Mouse (Mus musculus) layer of hippocampus, postnatal 10 days (tissue): Measurements from ENCODE around the gene En2. TPM values are rescaled to one million over a fixed set of nuclear protein-coding genes. Genes with fewer than 3 reads are reported as not detected.

Source experiments
- DNase-seq, 2 experiments: peaks; one replicate each; pipeline ENCODE4 v3.0.0; 2021; ENCODE audit warnings: low spot score in 2 of 2
- long read RNA-seq: library from polyadenylated mRNA; stranded (forward); transcript quantifications from one replicate; pipeline ENCODE4 v2.0.0, GENCODE M21; 2023
- total RNA-seq, 2 experiments: library from RNA; stranded (reverse); gene quantifications; 2 replicates each; pipeline ENCODE4 v1.2.3; 2021

Gene En2
- under 1 TPM; 0.11 to 0.14 TPM for total RNA-seq
- long read RNA-seq, result 0 reads

GRCm38 (mm10) chr5:28165358-28166255, at the start of gene En2:
Gene En2, plus strand, starts transcription at chr5:28165694.
- DNase-seq, result peak; percentile 41 to 50

GRCm38 (mm10) chr5:28117251-28117880, 48.1 kb upstream of the En2 start:
- DNase-seq, result no peak

- DNase-seq, result no peak
Observed at GRCm38 (mm10) chr5:28117882-28118530, 47.5 kb upstream of the En2 start.

- no peak for DNase-seq
Observed at GRCm38 (mm10) chr5:28118531-28118925, 47.0 kb upstream of the En2 start.

- DNase-seq, result no peak
Observed at GRCm38 (mm10) chr5:28119576-28119975, 45.9 kb upstream of the En2 start.

- peak; percentile 56 to 65 for DNase-seq
Observed at GRCm38 (mm10) chr5:28122491-28123454, 42.7 kb upstream of the En2 start.

- no peak for DNase-seq
Observed at GRCm38 (mm10) chr5:28123455-28123825, 42.1 kb upstream of the En2 start.

- no peak for DNase-seq
Observed at GRCm38 (mm10) chr5:28124321-28125230, 40.9 kb upstream of the En2 start.

- no peak for DNase-seq
Observed at GRCm38 (mm10) chr5:28128851-28129250, 36.6 kb upstream of the En2 start.

- no peak for DNase-seq
Observed at GRCm38 (mm10) chr5:28132231-28132630, 33.3 kb upstream of the En2 start.

GRCm38 (mm10) chr5:28136438-28136837, 29.1 kb upstream of the En2 start:
- peak; percentile 56 for DNase-seq

- no peak for DNase-seq
Observed at GRCm38 (mm10) chr5:28144555-28144954, 20.9 kb upstream of the En2 start.

- DNase-seq, result no peak
Observed at GRCm38 (mm10) chr5:28146018-28146417, 19.5 kb upstream of the En2 start.

GRCm38 (mm10) chr5:28148473-28148872, 17.0 kb upstream of the En2 start:
- no peak for DNase-seq

GRCm38 (mm10) chr5:28149436-28149835, 16.1 kb upstream of the En2 start:
- no peak for DNase-seq

- DNase-seq, result no peak
Observed at GRCm38 (mm10) chr5:28157044-28157730, 8.3 kb upstream of the En2 start.

- no peak for DNase-seq
Observed at GRCm38 (mm10) chr5:28157781-28158180, 7.7 kb upstream of the En2 start.

- no peak for DNase-seq
Observed at GRCm38 (mm10) chr5:28158308-28159071, 7.0 kb upstream of the En2 start.
